Mouse (Mus musculus): Measurements from ENCODE around the gene Rasl12. TPM values are rescaled to one million over a fixed set of nuclear protein-coding genes. Genes with fewer than 3 reads are reported as not detected.

Rasl12 gene
- polyA plus RNA-seq, 1 experiment from 2014 or later: 6.7 TPM

DNA sequence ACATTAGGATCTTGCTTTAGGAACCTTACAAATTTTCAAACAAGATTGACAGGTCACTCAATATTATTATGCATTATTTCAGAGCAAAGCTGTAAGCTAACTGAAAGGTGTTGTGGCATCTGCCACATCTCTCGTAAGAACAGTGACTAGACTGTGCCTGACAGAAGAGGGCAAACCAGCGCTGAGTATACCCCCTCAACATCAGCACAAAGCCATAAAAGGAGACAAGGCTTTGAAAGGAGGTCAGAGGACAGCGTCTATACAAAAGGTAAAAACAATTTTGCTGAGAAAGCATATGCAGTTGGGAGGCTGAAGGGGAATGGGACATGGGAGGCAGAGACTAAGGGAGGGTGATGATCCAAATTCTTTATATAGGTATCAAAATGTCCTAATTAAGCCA, 61.9 kb downstream of the Rasl12 start:
- peak overlapping the region; percentile 63 for H3K4me2 ChIP-seq (ENCODE audit: low read length)
- peak overlapping the region; percentile 72 for H3K27ac ChIP-seq (ENCODE audit: low read length)
- H3K4me3 ChIP-seq (replicated peaks; ENCODE audit: low read length): peak overlapping the region; percentile 58
- ATAC-seq: 0 out of 2 replicates have a peak, but pooled peaks have one; percentile 13
- H3K4me1 ChIP-seq (replicated peaks; ENCODE audit: control insufficient read depth, insufficient read depth, low read length): peaks cover 22% of the 10 kb centered on the region
- peaks cover 2% of the 10 kb centered on the region; the same call in 1 of the 2 replicates for H3K36me3 ChIP-seq (ENCODE audit: control insufficient read depth, insufficient read depth)
- no peak overlapping the region for H3K9ac ChIP-seq (replicated peaks; ENCODE audit: low read depth, low read length)
- no peaks in the 10 kb centered on the region for H3K9me3 ChIP-seq (ENCODE audit: control insufficient read depth, low read length)
- WGBS: 37% methylated on average over 3 of the region's 3 CpGs
- H3K27me3 ChIP-seq (replicated peaks; ENCODE audit: control insufficient read depth, insufficient read depth, low read length): no peaks in the 10 kb centered on the region

DNA sequence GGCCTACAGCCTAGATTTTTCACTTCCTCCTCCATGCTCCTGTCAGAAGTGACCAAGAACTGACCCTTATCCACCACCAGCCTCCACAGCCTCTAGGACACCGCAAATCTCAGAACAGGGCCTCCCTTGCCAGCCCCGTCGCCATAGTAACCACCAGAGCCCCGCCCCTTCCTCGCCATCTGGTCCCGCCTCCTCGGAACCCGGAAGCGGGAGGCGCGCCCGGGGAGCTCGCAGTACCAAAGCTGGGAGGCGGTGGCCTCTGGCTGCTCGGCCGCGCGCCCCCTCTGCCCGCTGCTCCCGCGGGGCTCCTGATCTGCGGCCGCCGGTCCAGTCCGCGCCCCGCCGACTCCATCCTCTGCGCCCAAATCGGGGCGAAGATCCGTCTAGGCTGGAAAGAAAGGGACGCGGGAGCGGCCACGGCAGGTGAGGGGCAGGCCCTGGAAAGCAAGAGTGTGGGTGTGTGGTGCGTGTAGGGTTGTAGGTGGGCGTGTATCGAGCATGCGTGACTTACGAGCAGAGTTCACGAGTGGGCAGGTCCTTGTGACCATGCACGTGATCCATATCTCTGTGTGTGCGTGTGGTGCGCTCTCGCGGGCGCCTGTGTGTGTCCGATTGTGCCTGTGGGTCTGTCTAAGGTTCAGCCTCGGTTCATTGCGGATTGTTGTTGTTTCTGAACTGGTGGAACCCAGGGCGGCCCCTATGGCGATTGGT, 62.6 kb downstream of the Rasl12 start, which contains the start of gene Spg21:
TSS of gene Spg21 (plus strand) at position 216 of the 711 bp plus-strand sequence.
- under 1% methylated on average over 52 of the region's 53 CpGs for WGBS

DNA sequence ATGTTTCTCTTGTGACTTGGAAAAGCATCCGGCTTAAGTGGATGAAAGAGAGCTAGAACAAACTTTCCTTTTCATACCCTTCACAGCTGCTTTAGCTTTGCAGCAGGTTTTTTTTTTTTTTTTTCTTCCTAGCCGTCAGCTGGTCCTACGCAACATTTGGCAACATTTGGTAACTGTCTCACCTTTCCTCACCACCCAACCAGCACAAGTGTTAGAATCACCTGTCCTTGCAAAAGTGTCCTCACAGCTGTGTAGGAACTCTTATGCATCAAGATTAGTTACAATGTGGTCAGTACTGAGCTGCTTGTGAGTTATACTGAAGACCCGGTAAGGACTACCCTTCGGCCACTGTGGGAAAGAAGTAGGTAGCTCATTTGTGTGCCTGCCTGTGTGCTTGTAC, 64.2 kb downstream of the Rasl12 start:
- no peak overlapping the region for H3K4me3 ChIP-seq (replicated peaks; ENCODE audit: low read length)
- no peaks in the 10 kb centered on the region for H3K9me3 ChIP-seq (ENCODE audit: control insufficient read depth, low read length)
- 77% methylated on average over 5 of the region's 5 CpGs for WGBS
- H3K27ac ChIP-seq (ENCODE audit: low read length): no peak overlapping the region
- H3K9ac ChIP-seq (replicated peaks; ENCODE audit: low read depth, low read length): no peak overlapping the region
- no peak overlapping the region for H3K4me2 ChIP-seq (ENCODE audit: low read length)
- H3K27me3 ChIP-seq (replicated peaks; ENCODE audit: control insufficient read depth, insufficient read depth, low read length): no peaks in the 10 kb centered on the region
- no peak for ATAC-seq
- peaks cover 8% of the 10 kb centered on the region for H3K36me3 ChIP-seq (ENCODE audit: control insufficient read depth, insufficient read depth)
- H3K4me1 ChIP-seq (replicated peaks; ENCODE audit: control insufficient read depth, insufficient read depth, low read length): peaks cover 22% of the 10 kb centered on the region

More for the DNA sequence above, 62.6 kb downstream of the Rasl12 start, which contains the start of gene Spg21:
- ATAC-seq: peak; percentile 97
- Histone ChIP-seq H3K9me3 (ENCODE audit: control insufficient read depth, low read length) (no peaks in the 10 kb centered on the region), H3K36me3 (ENCODE audit: control insufficient read depth, insufficient read depth) (peaks cover 7% of the 10 kb centered on the region), H3K9ac (replicated peaks; ENCODE audit: low read depth, low read length) (peak within 1 kb of the TSS; percentile 78), H3K27me3 (replicated peaks; ENCODE audit: control insufficient read depth, insufficient read depth, low read length) (no peaks in the 10 kb centered on the region), H3K4me3 (replicated peaks; ENCODE audit: low read length) (peak within 1 kb of the TSS; percentile 58), H3K4me2 (ENCODE audit: low read length) (peak within 1 kb of the TSS; percentile 63), H3K4me1 (replicated peaks; ENCODE audit: control insufficient read depth, insufficient read depth, low read length) (peaks cover 22% of the 10 kb centered on the region), H3K27ac (ENCODE audit: low read length) (peak within 1 kb of the TSS; percentile 72)

DNA sequence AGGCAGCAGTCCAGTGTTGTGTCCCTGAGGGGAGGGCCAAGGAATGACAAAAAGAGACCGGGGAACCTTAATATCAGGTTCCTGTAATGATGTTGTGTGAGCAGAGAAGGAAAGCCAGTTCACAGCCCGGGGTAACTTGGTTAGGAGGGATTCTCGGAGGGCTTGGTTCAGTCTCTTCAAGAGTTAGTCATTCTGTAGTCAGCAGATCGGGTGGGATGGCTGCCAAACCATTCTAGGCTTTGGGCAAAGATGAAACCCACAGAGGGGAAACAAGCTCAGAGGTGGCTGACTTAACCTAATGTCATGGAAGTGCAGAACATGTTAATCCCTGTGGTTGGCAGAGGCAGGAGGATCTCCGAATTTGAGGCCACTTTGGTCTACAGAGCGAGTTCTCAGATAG, 65.9 kb downstream of the Rasl12 start:
- WGBS: 94% methylated on average over 6 of the region's 6 CpGs

More for the DNA sequence above, 65.9 kb downstream of the Rasl12 start:
- Histone ChIP-seq H3K27ac (ENCODE audit: low read length) (no peak overlapping the region), H3K27me3 (replicated peaks; ENCODE audit: control insufficient read depth, insufficient read depth, low read length) (no peaks in the 10 kb centered on the region), H3K36me3 (ENCODE audit: control insufficient read depth, insufficient read depth) (peaks cover 8% of the 10 kb centered on the region), H3K9me3 (ENCODE audit: control insufficient read depth, low read length) (no peaks in the 10 kb centered on the region), H3K9ac (replicated peaks; ENCODE audit: low read depth, low read length) (no peak overlapping the region), H3K4me1 (replicated peaks; ENCODE audit: control insufficient read depth, insufficient read depth, low read length) (peaks cover 22% of the 10 kb centered on the region), H3K4me2 (ENCODE audit: low read length) (no peak overlapping the region), H3K4me3 (replicated peaks; ENCODE audit: low read length) (no peak overlapping the region)
- ATAC-seq: no peak

Other genes with a start within 250 kb of the Rasl12 start
- 5.4 and 6.6 TPM in 2 replicates for gene Parp16, start 203.2 kb upstream of the Rasl12 start, polyA plus RNA-seq (2015; fragmentation: Nextera tagmentation; extraction: Ambion mirVana)
- gene Cilp, start 133.3 kb upstream of the Rasl12 start, polyA plus RNA-seq (2015; fragmentation: Nextera tagmentation; extraction: Ambion mirVana): 0.18 and 0.20 TPM in 2 replicates
- 45.0 and 48.0 TPM in 2 replicates for gene Clpx, start 104.2 kb upstream of the Rasl12 start, polyA plus RNA-seq (2015; fragmentation: Nextera tagmentation; extraction: Ambion mirVana)
- 8.6 and 9.6 TPM in 2 replicates for gene Pdcd7, start 52.4 kb upstream of the Rasl12 start, polyA plus RNA-seq (2015; fragmentation: Nextera tagmentation; extraction: Ambion mirVana)
- gene Ubap1l, start 37.5 kb upstream of the Rasl12 start, polyA plus RNA-seq (2015; fragmentation: Nextera tagmentation; extraction: Ambion mirVana): 0.31 and 0.98 TPM in 2 replicates
- 0.81 and 1.2 TPM in 2 replicates for gene Kbtbd13, start 6.9 kb upstream of the Rasl12 start, polyA plus RNA-seq (2015; fragmentation: Nextera tagmentation; extraction: Ambion mirVana)
- gene Slc51b, start 24.4 kb downstream of the Rasl12 start, polyA plus RNA-seq (2015; fragmentation: Nextera tagmentation; extraction: Ambion mirVana): not detected in 2 replicates
- gene Mtfmt, start 37.3 kb downstream of the Rasl12 start, polyA plus RNA-seq (2015; fragmentation: Nextera tagmentation; extraction: Ambion mirVana): 22.7 and 23.5 TPM in 2 replicates
- 138 and 159 TPM in 2 replicates for gene Spg21, start 62.4 kb downstream of the Rasl12 start, polyA plus RNA-seq (2015; fragmentation: Nextera tagmentation; extraction: Ambion mirVana)
- gene Ankdd1a, start 121.7 kb downstream of the Rasl12 start, polyA plus RNA-seq (2015; fragmentation: Nextera tagmentation; extraction: Ambion mirVana): 0.24 and 0.46 TPM in 2 replicates
- gene Plekho2, start 181.5 kb downstream of the Rasl12 start, polyA plus RNA-seq (2015; fragmentation: Nextera tagmentation; extraction: Ambion mirVana): 4.7 and 5.7 TPM in 2 replicates
- 8.9 and 10.2 TPM in 2 replicates for gene Pif1, start 188.7 kb downstream of the Rasl12 start, polyA plus RNA-seq (2015; fragmentation: Nextera tagmentation; extraction: Ambion mirVana)
- 3.2 and 3.4 TPM in 2 replicates for gene Rbpms2, start 231.1 kb downstream of the Rasl12 start, polyA plus RNA-seq (2015; fragmentation: Nextera tagmentation; extraction: Ambion mirVana)